Comparison of ENCODE assay signal across 13 mouse cellular contexts in genomic region chr7:29462178-29462577, GRCm38 (mm10). TPM values are rescaled to one million over a fixed set of nuclear protein-coding genes. Genes with fewer than 3 reads are reported as not detected.
A peak's percentile ranks its signal among the peaks of the same experiment; 100 is the strongest.
DNase-seq lines count a peak whose midpoint lies in the region; ATAC-seq and TF ChIP-seq lines count a peak whose summit lies in the region.
"Had no signal": no experiment of that assay in that cellular context is flagged by ENCODE, and none has a peak within 500 bp of the region (broad histone marks: within the 10 kb centered on the region; RNA-seq: fewer than 3 reads in every experiment).

No protein-coding gene starts in this region.

- H3K4me2 ChIP-seq in hindbrain, embryonic 16.5 days (ENCODE audit: low read length) = no peak overlapping the region
- H3K4me2 ChIP-seq in hindbrain, embryonic 14.5 days (replicated peaks) = no peak overlapping the region
- no peak overlapping the region for H3K4me2 ChIP-seq in lung, embryonic 15.5 days
- no peak overlapping the region for H3K4me2 ChIP-seq in limb, embryonic 12.5 days
- H3K4me2 ChIP-seq: hindbrain, embryonic 15.5 days; midbrain, embryonic 12.5 days had no signal

- TF ChIP-seq POLR2A in heart, adult 2 months (IDR thresholded peaks at IDR 0.05; ENCODE audit: insufficient read depth, low read depth, low read length) = no peak

- no peak overlapping the region for H3K9ac ChIP-seq in hindbrain, embryonic 16.5 days (ENCODE audit: low read depth, low read length)
- H3K9ac ChIP-seq in hindbrain, embryonic 14.5 days = no peak overlapping the region
- H3K9ac ChIP-seq in lung, embryonic 15.5 days = no peak overlapping the region
- H3K9ac ChIP-seq in limb, embryonic 12.5 days (replicated peaks) = no peak overlapping the region
- H3K9ac ChIP-seq in heart, adult 2 months (ENCODE audit: low read depth, low read length) = no peak overlapping the region
- H3K9ac ChIP-seq: hindbrain, embryonic 15.5 days; midbrain, embryonic 12.5 days had no signal

- no peaks in the 10 kb centered on the region for H3K36me3 ChIP-seq in hindbrain, embryonic 16.5 days (ENCODE audit: control insufficient read depth, insufficient read depth, low read length)
- H3K36me3 ChIP-seq in hindbrain, embryonic 14.5 days (replicated peaks; ENCODE audit: control insufficient read depth, insufficient read depth) = no peaks in the 10 kb centered on the region
- no peaks in the 10 kb centered on the region for H3K36me3 ChIP-seq in lung, embryonic 15.5 days
- H3K36me3 ChIP-seq in limb, embryonic 12.5 days = 0 out of 2 replicates have a peak, but pooled peaks cover 3% of the 10 kb centered on the region
- no peaks in the 10 kb centered on the region for H3K36me3 ChIP-seq in heart, adult 2 months (ENCODE audit: control insufficient read depth, insufficient read depth, low read length)
- H3K36me3 ChIP-seq: hindbrain, embryonic 15.5 days; midbrain, embryonic 12.5 days had no signal

- no peak for DNase-seq in hindbrain, embryonic 14.5 days (ENCODE audit: low spot score)
- no peak for DNase-seq in lung, adult 18-20 months
- peak; percentile 65 for DNase-seq in NIH3T3 (ENCODE audit: low read depth)
- no peak for DNase-seq in heart, adult 2 months
- DNase-seq: kidney, postnatal 14 days; liver had no signal

- H3K27me3 ChIP-seq in hindbrain, embryonic 16.5 days (replicated peaks; ENCODE audit: control insufficient read depth, insufficient read depth, low read length) = no peaks in the 10 kb centered on the region
- H3K27me3 ChIP-seq in hindbrain, embryonic 14.5 days (ENCODE audit: control insufficient read depth, insufficient read depth, low read length) = no peaks in the 10 kb centered on the region
- H3K27me3 ChIP-seq in lung, embryonic 15.5 days = no peaks in the 10 kb centered on the region
- no peaks in the 10 kb centered on the region for H3K27me3 ChIP-seq in limb, embryonic 12.5 days
- H3K27me3 ChIP-seq in heart, adult 2 months (ENCODE audit: control insufficient read depth, insufficient read depth, low read length) = no peaks in the 10 kb centered on the region
- H3K27me3 ChIP-seq: hindbrain, embryonic 15.5 days had no signal

- no peaks in the 10 kb centered on the region for H3K9me3 ChIP-seq in hindbrain, embryonic 16.5 days (ENCODE audit: control insufficient read depth, low read length)
- no peaks in the 10 kb centered on the region for H3K9me3 ChIP-seq in hindbrain, embryonic 14.5 days (ENCODE audit: control insufficient read depth, low read length)
- H3K9me3 ChIP-seq in lung, embryonic 15.5 days = no peaks in the 10 kb centered on the region
- H3K9me3 ChIP-seq in limb, embryonic 12.5 days = no peaks in the 10 kb centered on the region
- H3K9me3 ChIP-seq: hindbrain, embryonic 15.5 days; midbrain, embryonic 12.5 days had no signal

- 77% methylated on average over 5 of the region's 5 CpGs for WGBS in hindbrain, embryonic 16.5 days
- WGBS in hindbrain, embryonic 14.5 days = 89% methylated on average over 5 of the region's 5 CpGs
- WGBS in lung, embryonic 15.5 days = 62% methylated on average over 5 of the region's 5 CpGs
- WGBS in limb, embryonic 12.5 days = 88% methylated on average over 5 of the region's 5 CpGs
- WGBS in heart, adult 2 months = 50% methylated on average over 5 of the region's 5 CpGs

- H3K4me1 ChIP-seq in hindbrain, embryonic 16.5 days (ENCODE audit: control insufficient read depth, insufficient read depth, low read depth, low read length) = peaks cover 10% of the 10 kb centered on the region
- no peaks in the 10 kb centered on the region for H3K4me1 ChIP-seq in hindbrain, embryonic 14.5 days (replicated peaks; ENCODE audit: control insufficient read depth, insufficient read depth, low read length)
- peaks cover 46% of the 10 kb centered on the region for H3K4me1 ChIP-seq in lung, embryonic 15.5 days
- H3K4me1 ChIP-seq in limb, embryonic 12.5 days (replicated peaks) = peaks cover 27% of the 10 kb centered on the region
- H3K4me1 ChIP-seq in heart, adult 2 months (ENCODE audit: control insufficient read depth, insufficient read depth, low read length) = peaks cover 16% of the 10 kb centered on the region
- H3K4me1 ChIP-seq: midbrain, embryonic 12.5 days had no signal

- no peak for TF ChIP-seq CTCF in heart, adult 2 months (IDR thresholded peaks at IDR 0.05)

- no peak for TF ChIP-seq EP300 in heart, adult 2 months (IDR thresholded peaks at IDR 0.05; ENCODE audit: insufficient read depth, low read depth, low read length)

- no peak overlapping the region for H3K4me3 ChIP-seq in hindbrain, embryonic 16.5 days (ENCODE audit: low read length)
- H3K4me3 ChIP-seq in hindbrain, embryonic 14.5 days (replicated peaks; ENCODE audit: low read length) = no peak overlapping the region
- no peak overlapping the region for H3K4me3 ChIP-seq in lung, embryonic 15.5 days
- H3K4me3 ChIP-seq in limb, embryonic 12.5 days (replicated peaks) = no peak overlapping the region
- no peak overlapping the region for H3K4me3 ChIP-seq in heart, adult 2 months
- H3K4me3 ChIP-seq: hindbrain, embryonic 15.5 days; midbrain, embryonic 12.5 days had no signal

- H3K27ac ChIP-seq in hindbrain, embryonic 16.5 days (ENCODE audit: low read depth, low read length) = peak overlapping the region; percentile 12; the same call in 1 of the 2 replicates
- no peak overlapping the region for H3K27ac ChIP-seq in hindbrain, embryonic 14.5 days
- H3K27ac ChIP-seq in lung, embryonic 15.5 days = peak overlapping the region; percentile 77
- peak overlapping the region; percentile 62; the same call in 1 of the 2 replicates for H3K27ac ChIP-seq in limb, embryonic 12.5 days
- H3K27ac ChIP-seq in heart, adult 2 months = no peak overlapping the region
- H3K27ac ChIP-seq: hindbrain, embryonic 15.5 days; midbrain, embryonic 12.5 days had no signal

- no peak for ATAC-seq in hindbrain, embryonic 16.5 days
- no peak for ATAC-seq in hindbrain, embryonic 14.5 days (ENCODE audit: low FRiP score)
- ATAC-seq in lung, embryonic 15.5 days (ENCODE audit: borderline replicate concordance, extremely low read depth, low FRiP score, low TSS enrichment) = no peak
- no peak for ATAC-seq in limb, embryonic 12.5 days (ENCODE audit: insufficient number of reproducible peaks, insufficient read depth, low FRiP score, low TSS enrichment, low read depth)
- ATAC-seq: activated CD4-positive, CD25-positive, alpha-beta regulatory T cell, adult 4 months; CD4-positive, CD25-positive, alpha-beta regulatory T cell, adult 4 months had no signal

- intact Hi-C loops in heart, adult 2 months (cut with DNase I) = no loop called here

- no peaks in the 10 kb centered on the region for H3K79me2 ChIP-seq in heart, adult 2 months (replicated peaks; ENCODE audit: control insufficient read depth, insufficient read depth, low read length)

RNA-seq across cellular contexts. Expression of gene Sipa1l3, which starts 56.3 kb away (rescaled TPM):
- 18.2 and 23.1 TPM in 2 replicates for polyA plus RNA-seq in hindbrain, embryonic 16.5 days (2015; fragmentation: Nextera tagmentation; extraction: Ambion mirVana)
- 18.8 and 21.4 TPM in 2 replicates for polyA plus RNA-seq in hindbrain, embryonic 14.5 days (2014; fragmentation: Nextera tagmentation; extraction: Ambion mirVana)
- 24.1 and 25.1 TPM in 2 replicates for polyA plus RNA-seq in lung, embryonic 15.5 days (2015; fragmentation: Nextera tagmentation; extraction: Ambion mirVana)
- polyA plus RNA-seq in limb, embryonic 12.5 days (2016; fragmentation: Nextera tagmentation; extraction: Ambion mirVana) = 14.0 and 16.1 TPM in 2 replicates
- 10 to 100 TPM in 1 of 2 experiments, 1 to 10 TPM in 1; 8.9 to 10.7 TPM for total RNA-seq in heart, adult 2 months (2021)
- 9.1 and 11.5 TPM in 2 replicates for polyA plus RNA-seq in heart, adult 2 months (2012; rRNA removed)

Comparison
In these comparisons a context has a peak if more than half of its experiments do, and no peak if none do; other contexts are left out.
1. H3K27ac ChIP-seq: peak in hindbrain, embryonic 16.5 days (single experiment), lung, embryonic 15.5 days (single experiment) and limb, embryonic 12.5 days (single experiment); none in hindbrain, embryonic 14.5 days (single experiment) and heart, adult 2 months (single experiment).